Mouse (Mus musculus): Measurements from ENCODE around the gene Atp13a2.

Atp13a2 gene

GRCm38 (mm10) chr4:141044816-141045215 is 58.1 kb downstream of the Atp13a2 start:
- DNase-seq: peak; percentile 80 to 81

- DNase-seq: peak in 1 of 2 experiments; percentile 26
These were observed 62.3 kb downstream of the Atp13a2 start for GRCm38 (mm10) chr4:141048810-141049475.

DNA sequence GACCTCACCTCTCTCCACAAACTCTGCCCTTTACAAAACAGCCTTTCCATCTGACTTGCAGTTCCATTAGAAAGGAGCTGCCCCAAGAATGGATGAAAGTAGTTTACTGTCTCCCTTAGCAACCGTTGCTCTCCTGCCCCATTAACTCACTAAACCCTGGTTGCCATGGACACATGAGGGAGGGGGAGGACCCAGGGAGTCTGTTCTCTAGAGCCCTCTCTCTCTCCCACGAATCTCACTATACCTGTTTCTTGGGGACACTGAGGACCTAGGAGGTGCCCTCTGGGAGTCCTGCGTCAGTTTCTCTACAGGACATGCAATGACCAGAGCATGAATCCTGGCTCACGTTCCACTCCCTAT is 62.8 kb downstream of the Atp13a2 start:
- peak in 1 of 2 experiments; percentile 47 for DNase-seq

- peak; percentile 31 to 49 for DNase-seq
These were observed 65.8 kb downstream of the Atp13a2 start for GRCm38 (mm10) chr4:141052442-141052841.

- DNase-seq: no peak
These were observed 66.5 kb downstream of the Atp13a2 start for GRCm38 (mm10) chr4:141053138-141053537.

DNA sequence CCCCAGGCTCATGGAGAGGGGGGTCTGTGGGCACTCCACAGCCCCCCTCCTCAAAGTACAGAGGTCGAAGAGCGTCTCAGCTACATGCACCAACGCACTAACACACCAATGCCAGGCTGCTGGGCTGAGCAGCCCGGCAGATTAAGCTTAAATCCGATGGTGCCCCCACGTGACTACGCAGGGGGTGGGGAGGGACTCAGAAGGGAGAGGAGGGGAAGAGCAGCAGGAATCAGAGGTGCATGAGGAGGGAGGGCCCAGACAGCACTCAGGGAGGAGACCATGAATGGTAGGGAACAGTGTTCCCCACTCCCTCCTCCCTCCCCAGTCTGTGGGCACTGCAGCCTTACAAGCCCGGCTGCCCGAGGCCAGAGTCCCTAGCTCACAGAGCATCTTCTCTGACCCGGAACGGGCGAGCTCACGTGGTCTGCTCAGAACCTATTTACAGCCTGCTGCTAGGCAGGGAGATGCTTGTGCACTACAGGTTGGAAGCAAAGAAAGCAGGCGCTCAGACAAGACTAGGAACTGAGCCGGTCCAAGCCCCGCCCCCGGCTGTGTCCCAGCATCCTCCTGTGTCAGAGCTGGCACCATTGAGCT is 67.0 kb downstream of the Atp13a2 start:
- DNase-seq: peak; percentile 76
